Mouse (Mus musculus) embryonic facial prominence, embryonic 15.5 days (tissue): ENCODE data around the gene Cdkal1. TPM values are rescaled to one million over a fixed set of nuclear protein-coding genes. Genes with fewer than 3 reads are reported as not detected.

Source experiments
- ATAC-seq: fragments of 200-750 bp; cut with Nextera tagmentation; 2 replicates; pipeline ENCODE4 v1.8.0; 2017; ENCODE audit warnings: low read depth, moderate TSS enrichment; ENCODE audit not compliant: insufficient number of reproducible peaks, low FRiP score, low TSS enrichment
- H3K27ac ChIP-seq: fragments of 300-500 bp; sonication (generic); replicated peaks from 2 replicates; pipeline ENCODE4 v1.5.1; 2015; ENCODE audit warnings: mild to moderate bottlenecking, inconsistent platforms
- H3K27me3 ChIP-seq: fragments of 300-500 bp; sonication (generic); 2 replicates; pipeline ENCODE4 v1.6.1; 2015; ENCODE audit warnings: inconsistent platforms
- H3K36me3 ChIP-seq: fragments of 300-500 bp; sonication (generic); 2 replicates; pipeline ENCODE4 v1.6.1; 2015; ENCODE audit warnings: mild to moderate bottlenecking, inconsistent platforms
- H3K4me1 ChIP-seq: fragments of 300-500 bp; sonication (generic); 2 replicates; pipeline ENCODE4 v1.6.1; 2015; ENCODE audit warnings: inconsistent platforms
- H3K4me2 ChIP-seq: fragments of 300-500 bp; sonication (generic); replicated peaks from 2 replicates; pipeline ENCODE4 v1.6.1; 2015; ENCODE audit warnings: mild to moderate bottlenecking, inconsistent platforms
- H3K4me3 ChIP-seq: fragments of 300-500 bp; sonication (generic); replicated peaks from 2 replicates; pipeline ENCODE4 v1.5.1; 2015; ENCODE audit warnings: mild to moderate bottlenecking, inconsistent platforms
- H3K9ac ChIP-seq: fragments of 300-500 bp; sonication (generic); 2 replicates; pipeline ENCODE4 v1.6.1; 2015; ENCODE audit warnings: inconsistent platforms
- H3K9me3 ChIP-seq: fragments of 300-500 bp; sonication (generic); replicated peaks from 2 replicates; pipeline ENCODE4 v1.6.1; 2016; ENCODE audit warnings: inconsistent platforms
- WGBS: fragments of 180-500 bp; shearing (Covaris S2); methylation state at CpG from one replicate; pipeline ENCODE4 v1.1.7; 2015; 5-methylcytosine and 5-hydroxymethylcytosine counted together
- polyA plus RNA-seq: library from polyadenylated mRNA; unstranded; fragments of >200 nt; fragmentation: Nextera tagmentation; extraction: Ambion mirVana; gene quantifications from 2 replicates; pipeline ENCODE4 v1.2.1, GENCODE M21; 2015

The Cdkal1 gene
- polyA plus RNA-seq, 1 experiment from 2014 or later, result 31.2 TPM

DNA sequence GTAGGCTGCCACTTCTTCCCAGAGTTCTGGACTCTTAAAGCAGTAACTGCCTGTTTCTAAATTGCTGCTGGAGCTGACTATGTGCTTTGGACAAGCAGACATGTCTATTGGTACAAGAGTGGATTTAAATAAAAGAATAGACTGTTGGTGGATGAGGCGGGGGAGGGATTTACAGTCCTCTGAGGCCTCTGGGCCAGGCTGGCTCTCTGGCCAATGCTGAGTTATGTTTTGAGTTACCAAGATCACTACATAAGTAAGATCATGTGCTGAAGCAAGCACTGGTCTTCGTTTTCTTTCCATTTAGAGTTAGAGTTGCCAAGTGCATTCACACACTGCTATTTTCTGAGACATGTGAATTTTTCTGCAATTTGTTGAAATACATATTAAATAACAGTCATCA, 418.4 kb downstream of the Cdkal1 start:
- Histone ChIP-seq H3K9me3 (no peaks in the 10 kb centered on the region), H3K27ac (peak overlapping the region; percentile 22; the same call in 1 of the 2 replicates), H3K4me2 (no peak overlapping the region), H3K9ac (no peak overlapping the region), H3K27me3 (no peaks in the 10 kb centered on the region), H3K36me3 (no peaks in the 10 kb centered on the region), H3K4me3 (no peak overlapping the region), H3K4me1 (0 out of 2 replicates have a peak, but pooled peaks cover 9% of the 10 kb centered on the region)
- peak; percentile 57; the same call in 1 of the 2 replicates for ATAC-seq
- WGBS, result 58% methylated on average over 2 of the region's 2 CpGs

DNA sequence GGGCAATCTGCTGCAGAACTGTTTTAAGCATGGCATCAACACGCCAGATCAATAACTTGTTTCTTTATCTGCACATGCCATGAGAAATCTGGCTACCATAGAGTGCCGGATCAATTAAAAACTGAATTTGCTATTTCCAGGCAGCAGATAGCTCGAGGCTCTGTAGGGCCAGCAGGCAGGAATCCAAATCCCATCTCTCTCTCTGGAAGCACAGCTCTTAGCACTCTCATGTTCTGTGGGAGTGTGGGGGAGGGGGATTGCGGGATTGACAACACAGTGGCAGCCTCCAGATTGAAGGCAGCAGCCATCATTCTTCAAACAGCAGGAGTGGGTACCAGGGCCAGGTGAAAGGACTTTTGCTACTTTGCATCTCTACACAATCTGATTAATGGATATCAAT, 420.7 kb downstream of the Cdkal1 start:
- no peak for ATAC-seq
- no peak overlapping the region for H3K4me2 ChIP-seq
- no peaks in the 10 kb centered on the region for H3K9me3 ChIP-seq
- no peaks in the 10 kb centered on the region for H3K27me3 ChIP-seq
- H3K36me3 ChIP-seq, result no peaks in the 10 kb centered on the region
- H3K27ac ChIP-seq, result no peak overlapping the region
- H3K9ac ChIP-seq, result no peak overlapping the region
- no peak overlapping the region for H3K4me3 ChIP-seq
- 0 out of 2 replicates have a peak, but pooled peaks cover 12% of the 10 kb centered on the region for H3K4me1 ChIP-seq
- WGBS, result 57% methylated on average over 4 of the region's 4 CpGs

DNA sequence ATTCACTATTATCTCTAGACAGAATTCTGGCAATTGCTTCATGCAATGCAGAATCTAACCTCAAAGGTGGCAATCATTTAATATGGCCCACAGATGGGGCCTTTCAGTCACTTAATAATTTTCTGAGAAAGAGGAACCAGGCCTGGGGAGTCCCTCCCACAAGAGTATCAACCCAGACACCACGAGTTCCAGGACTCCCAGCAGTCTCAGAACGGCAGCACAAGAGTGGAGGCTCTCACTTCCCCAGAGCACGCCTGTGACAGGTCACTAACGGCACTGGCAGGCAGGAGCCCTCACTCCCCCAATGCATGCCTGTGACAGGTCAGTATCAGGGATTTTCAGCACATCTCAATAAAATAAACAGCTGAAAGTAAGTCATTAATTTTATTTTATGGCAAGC, 424.6 kb downstream of the Cdkal1 start:
- no peaks in the 10 kb centered on the region for H3K9me3 ChIP-seq
- no peak overlapping the region for H3K4me2 ChIP-seq
- ATAC-seq, result no peak
- WGBS, result 33% methylated on average over 4 of the region's 4 CpGs
- H3K4me1 ChIP-seq, result 0 out of 2 replicates have a peak, but pooled peaks cover 7% of the 10 kb centered on the region
- no peaks in the 10 kb centered on the region for H3K27me3 ChIP-seq
- no peak overlapping the region for H3K9ac ChIP-seq
- H3K36me3 ChIP-seq, result no peaks in the 10 kb centered on the region
- H3K4me3 ChIP-seq, result no peak overlapping the region
- no peak overlapping the region for H3K27ac ChIP-seq

DNA sequence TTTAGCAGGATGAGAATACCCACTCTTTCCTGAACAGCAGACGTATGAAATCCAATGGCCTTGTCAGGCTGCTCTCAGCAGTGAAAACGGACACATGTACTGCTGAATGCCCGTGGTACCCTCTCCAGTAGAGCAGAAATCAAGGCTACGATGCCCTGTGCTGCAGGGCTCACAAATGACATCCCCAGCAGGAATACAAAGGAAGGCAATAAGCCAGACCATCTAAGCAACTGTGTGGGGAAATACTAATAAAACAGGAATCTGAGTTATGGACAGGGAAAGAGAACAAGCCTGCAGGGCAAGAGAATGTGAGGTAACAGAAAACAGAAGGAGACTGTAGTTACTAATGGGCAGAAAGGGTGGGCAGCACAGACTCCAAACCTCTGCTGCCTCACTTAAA, 425.6 kb downstream of the Cdkal1 start:
- no peak overlapping the region for H3K4me3 ChIP-seq
- H3K9me3 ChIP-seq, result no peaks in the 10 kb centered on the region
- WGBS, result 51% methylated on average over 4 of the region's 4 CpGs
- no peak overlapping the region for H3K27ac ChIP-seq
- 0 out of 2 replicates have a peak, but pooled peaks cover 7% of the 10 kb centered on the region for H3K4me1 ChIP-seq
- H3K4me2 ChIP-seq, result no peak overlapping the region
- no peaks in the 10 kb centered on the region for H3K36me3 ChIP-seq
- H3K27me3 ChIP-seq, result no peaks in the 10 kb centered on the region
- H3K9ac ChIP-seq, result no peak overlapping the region
- no peak for ATAC-seq

DNA sequence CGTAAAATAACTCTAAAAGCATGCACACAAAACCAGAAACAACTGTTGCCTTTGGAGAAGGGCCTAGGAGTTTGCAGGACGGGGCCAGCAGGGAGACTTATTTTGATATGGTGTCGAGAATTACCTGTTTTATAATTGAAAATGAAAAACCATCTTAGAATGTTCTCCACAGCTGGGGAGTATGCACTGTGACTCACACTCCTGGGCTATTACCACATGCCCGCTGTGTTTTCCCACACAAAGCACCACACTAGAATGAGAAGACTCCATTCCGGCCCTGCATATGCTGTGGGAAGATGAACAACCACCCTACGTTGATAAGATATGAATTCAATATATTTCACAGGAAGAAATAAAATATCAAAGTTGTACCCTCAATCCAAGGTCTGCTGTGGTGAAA, 426.3 kb downstream of the Cdkal1 start:
- Histone ChIP-seq H3K36me3 (no peaks in the 10 kb centered on the region), H3K27me3 (no peaks in the 10 kb centered on the region), H3K4me1 (0 out of 2 replicates have a peak, but pooled peaks cover 4% of the 10 kb centered on the region), H3K9ac (no peak overlapping the region), H3K4me3 (no peak overlapping the region), H3K9me3 (no peaks in the 10 kb centered on the region), H3K27ac (no peak overlapping the region), H3K4me2 (no peak overlapping the region)
- ATAC-seq, result no peak
- WGBS, result 89% methylated on average over 6 of the region's 6 CpGs

DNA sequence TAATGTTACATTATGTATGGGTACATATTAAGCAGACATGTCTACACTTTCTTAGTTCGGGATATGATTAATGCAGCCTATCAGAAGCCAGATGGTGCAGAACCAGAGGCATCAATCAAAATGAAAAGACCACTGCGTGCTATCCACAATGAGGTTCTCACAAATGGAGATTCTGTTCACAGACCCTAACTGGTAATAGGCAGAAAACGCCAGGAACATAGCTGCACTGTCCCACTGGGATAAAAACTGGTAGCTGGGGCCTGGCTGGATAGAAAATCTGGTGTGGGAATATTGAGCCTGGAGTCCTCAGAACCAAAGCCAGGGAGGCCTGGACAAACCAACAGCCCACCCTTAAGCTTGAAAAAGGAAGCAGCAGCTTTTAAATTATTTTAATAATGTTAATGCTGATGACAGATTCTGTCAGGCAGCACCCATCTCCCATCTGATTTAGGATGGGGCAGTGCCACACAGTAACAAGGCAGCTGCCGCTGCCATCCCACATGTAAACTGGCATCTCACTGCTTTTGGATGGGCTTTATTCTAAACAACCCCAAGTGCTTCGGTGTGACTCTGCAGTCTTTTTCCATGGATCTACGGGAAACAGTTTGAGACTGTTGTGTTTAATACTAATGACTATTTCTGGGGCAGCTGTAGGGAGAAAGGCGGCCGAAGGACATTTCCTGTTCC, 438.9 kb downstream of the Cdkal1 start:
- no peaks in the 10 kb centered on the region for H3K36me3 ChIP-seq
- no peak overlapping the region for H3K27ac ChIP-seq
- H3K4me2 ChIP-seq, result no peak overlapping the region
- 47% methylated on average over 8 of the region's 8 CpGs for WGBS
- no peak overlapping the region for H3K4me3 ChIP-seq
- H3K9me3 ChIP-seq, result no peaks in the 10 kb centered on the region
- H3K9ac ChIP-seq, result no peak overlapping the region
- H3K27me3 ChIP-seq, result no peaks in the 10 kb centered on the region
- ATAC-seq, result no peak
- peaks cover 10% of the 10 kb centered on the region for H3K4me1 ChIP-seq

DNA sequence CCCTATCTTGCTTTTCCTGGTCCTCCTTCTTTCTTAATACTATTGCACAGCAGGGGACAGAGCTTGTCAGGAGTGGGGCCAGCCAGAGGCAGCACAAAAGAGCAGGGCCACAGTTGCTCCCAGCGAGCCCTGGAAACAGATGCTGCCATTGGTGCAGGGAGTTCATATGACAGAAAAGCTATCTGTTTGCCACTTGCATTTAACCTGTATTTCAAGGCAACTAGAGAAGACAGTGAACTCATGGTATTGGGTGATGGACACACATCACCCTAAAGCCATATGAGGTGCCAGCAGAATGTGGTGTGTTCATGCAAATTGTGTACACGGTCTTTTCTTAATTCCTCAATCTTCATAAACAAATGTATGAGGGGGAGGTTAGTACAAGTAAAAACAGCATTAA, 439.5 kb downstream of the Cdkal1 start:
- Histone ChIP-seq H3K4me1 (peaks cover 10% of the 10 kb centered on the region), H3K27ac (no peak overlapping the region), H3K4me2 (no peak overlapping the region), H3K9ac (no peak overlapping the region), H3K4me3 (no peak overlapping the region), H3K36me3 (no peaks in the 10 kb centered on the region), H3K9me3 (no peaks in the 10 kb centered on the region), H3K27me3 (no peaks in the 10 kb centered on the region)
- ATAC-seq, result no peak
- WGBS, result 44% methylated on average over 2 of the region's 2 CpGs

DNA sequence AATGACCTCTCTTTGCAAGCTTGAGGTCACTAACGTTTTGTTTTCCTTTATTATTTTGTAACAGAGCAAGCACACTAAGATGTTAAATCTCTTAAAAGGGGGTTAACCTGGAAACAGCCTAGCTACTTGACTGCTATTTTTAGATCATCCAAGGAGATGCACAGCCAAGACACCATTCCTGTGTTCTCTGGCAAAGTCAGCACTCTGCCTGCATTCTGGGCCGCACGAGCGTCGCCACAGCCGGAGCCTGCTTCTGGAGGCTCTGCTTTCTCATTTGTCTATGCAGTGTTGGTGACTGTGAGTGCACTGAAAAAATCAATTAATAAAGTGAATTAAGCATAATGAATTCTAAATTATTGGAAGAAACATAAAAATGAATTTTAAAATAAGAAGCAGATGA, 440.6 kb downstream of the Cdkal1 start:
- no peaks in the 10 kb centered on the region for H3K27me3 ChIP-seq
- H3K9me3 ChIP-seq, result no peaks in the 10 kb centered on the region
- no peak for ATAC-seq
- H3K4me1 ChIP-seq, result peaks cover 10% of the 10 kb centered on the region
- H3K4me3 ChIP-seq, result no peak overlapping the region
- H3K9ac ChIP-seq, result no peak overlapping the region
- 59% methylated on average over 6 of the region's 6 CpGs for WGBS
- H3K36me3 ChIP-seq, result no peaks in the 10 kb centered on the region
- H3K4me2 ChIP-seq, result no peak overlapping the region
- H3K27ac ChIP-seq, result no peak overlapping the region

DNA sequence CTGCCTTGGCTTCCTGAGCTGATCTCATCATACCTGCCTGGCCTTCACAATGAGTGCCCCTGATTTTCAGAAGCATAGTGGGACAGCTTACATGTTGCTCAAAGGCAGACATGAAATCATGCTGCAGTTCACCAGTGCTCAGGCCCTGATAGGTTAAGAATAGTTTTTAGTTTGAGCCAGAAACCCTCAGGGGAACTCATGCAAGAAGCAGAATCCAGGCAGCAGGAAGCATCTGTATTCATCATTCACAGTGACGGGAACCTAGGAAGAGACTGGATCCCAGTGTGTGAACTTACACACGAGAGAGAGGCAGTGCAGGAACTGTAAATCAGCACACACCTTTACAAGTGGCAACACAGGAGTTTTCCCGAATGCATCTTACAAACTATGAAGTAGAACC, 441.0 kb downstream of the Cdkal1 start:
- 38% methylated on average over 3 of the region's 3 CpGs for WGBS

DNA sequence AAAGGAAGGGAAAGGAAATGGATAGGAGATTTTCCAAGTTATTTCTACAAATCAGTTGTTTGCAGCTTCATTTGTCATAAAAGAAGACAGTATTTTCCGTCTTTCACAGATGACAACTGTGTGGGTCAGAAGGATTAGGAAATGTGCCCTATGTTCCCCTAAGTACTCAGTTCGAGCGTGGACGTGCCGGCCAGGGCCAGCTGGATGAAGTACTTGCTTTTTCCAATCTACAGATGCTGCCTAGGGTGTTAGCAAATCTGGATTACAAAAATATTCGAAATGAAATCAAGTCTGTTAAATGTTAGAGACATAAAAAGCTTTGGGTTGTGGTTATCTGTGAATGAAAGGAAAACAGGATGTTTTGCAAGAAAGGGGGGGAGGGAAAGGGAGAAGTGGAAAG, 444.3 kb downstream of the Cdkal1 start:
- Histone ChIP-seq H3K4me3 (no peak overlapping the region), H3K27me3 (no peaks in the 10 kb centered on the region), H3K36me3 (no peaks in the 10 kb centered on the region), H3K27ac (no peak overlapping the region), H3K4me1 (peaks cover 10% of the 10 kb centered on the region), H3K4me2 (no peak overlapping the region), H3K9ac (no peak overlapping the region), H3K9me3 (no peaks in the 10 kb centered on the region)
- 81% methylated on average over 6 of the region's 6 CpGs for WGBS
- no peak for ATAC-seq

More for the DNA sequence above, 441.0 kb downstream of the Cdkal1 start:
- Histone ChIP-seq H3K4me2 (no peak overlapping the region), H3K4me3 (no peak overlapping the region), H3K4me1 (peaks cover 10% of the 10 kb centered on the region), H3K36me3 (no peaks in the 10 kb centered on the region), H3K9me3 (no peaks in the 10 kb centered on the region), H3K27ac (no peak overlapping the region), H3K27me3 (no peaks in the 10 kb centered on the region), H3K9ac (no peak overlapping the region)
- ATAC-seq, result no peak

DNA sequence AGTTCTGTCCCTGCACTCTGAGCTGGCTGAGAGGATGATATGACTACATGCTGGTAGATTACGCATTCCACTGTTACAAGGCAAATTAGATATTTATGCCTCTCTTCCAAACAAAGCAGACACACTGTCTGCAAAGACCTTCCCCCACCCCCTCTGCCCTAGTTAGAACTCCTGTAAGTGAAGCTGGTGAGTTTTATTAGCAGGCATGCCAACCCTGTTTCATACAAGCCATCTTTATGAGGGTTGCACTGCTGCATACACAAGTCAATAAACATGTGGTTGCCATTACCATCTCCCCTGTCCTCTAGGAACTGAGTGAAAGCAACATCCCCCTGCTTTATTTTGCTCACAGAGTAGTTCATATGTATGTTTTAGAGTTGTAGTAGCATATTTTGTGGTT, 447.9 kb downstream of the Cdkal1 start:
- no peak overlapping the region for H3K27ac ChIP-seq

DNA sequence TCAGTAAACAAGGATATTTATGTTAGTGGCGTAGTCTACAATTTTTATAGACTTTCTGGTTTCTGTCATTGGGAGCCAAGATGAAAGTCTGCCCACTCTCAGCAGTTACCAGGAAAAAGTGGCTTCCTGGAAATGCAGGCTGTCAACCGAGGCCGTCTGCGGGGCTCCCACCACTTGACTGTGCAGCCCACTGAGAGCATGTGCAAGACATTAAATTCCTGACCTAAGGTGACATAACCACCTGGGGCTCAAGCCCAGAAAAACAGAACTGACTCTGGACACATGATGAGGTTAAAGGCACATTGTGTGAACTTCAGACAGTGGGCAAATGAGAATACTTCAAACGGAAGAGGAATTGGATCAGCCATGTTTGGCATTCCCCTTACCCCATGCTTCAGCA, 450.2 kb downstream of the Cdkal1 start:
- 50% methylated on average over 5 of the region's 5 CpGs for WGBS

More for the DNA sequence above, 447.9 kb downstream of the Cdkal1 start:
- WGBS, result 61% methylated on average over 1 of the region's 1 CpGs
- no peaks in the 10 kb centered on the region for H3K27me3 ChIP-seq
- no peaks in the 10 kb centered on the region for H3K4me1 ChIP-seq
- no peaks in the 10 kb centered on the region for H3K9me3 ChIP-seq
- no peak overlapping the region for H3K4me2 ChIP-seq
- no peak overlapping the region for H3K4me3 ChIP-seq
- H3K36me3 ChIP-seq, result no peaks in the 10 kb centered on the region
- no peak overlapping the region for H3K9ac ChIP-seq
- no peak for ATAC-seq

More for the DNA sequence above, 450.2 kb downstream of the Cdkal1 start:
- no peak for ATAC-seq
- H3K4me3 ChIP-seq, result no peak overlapping the region
- H3K27ac ChIP-seq, result no peak overlapping the region
- H3K4me2 ChIP-seq, result no peak overlapping the region
- H3K36me3 ChIP-seq, result no peaks in the 10 kb centered on the region
- H3K4me1 ChIP-seq, result no peaks in the 10 kb centered on the region
- no peak overlapping the region for H3K9ac ChIP-seq
- no peaks in the 10 kb centered on the region for H3K9me3 ChIP-seq
- no peaks in the 10 kb centered on the region for H3K27me3 ChIP-seq
